Mouse (Mus musculus): Measurements from ENCODE around the gene Ptges3.

GRCm38 (mm10) chr10:128110103-128110761, 51.5 kb downstream of the Ptges3 start:
- TF ChIP-seq CTCF (IDR thresholded peaks at IDR 0.05; ENCODE audit: extremely low read depth, insufficient read depth, low read length): no peak
- no peak for TF ChIP-seq POLR2A (IDR thresholded peaks at IDR 0.05; ENCODE audit: extremely low read depth, insufficient read depth, low read length)
